Mouse (Mus musculus): ENCODE results near the gene Borcs7. TPM values are rescaled to one million over a fixed set of nuclear protein-coding genes. Genes with fewer than 3 reads are reported as not detected.

Borcs7 gene
- polyA plus RNA-seq, 1 experiment, result 5.3 TPM

DNA sequence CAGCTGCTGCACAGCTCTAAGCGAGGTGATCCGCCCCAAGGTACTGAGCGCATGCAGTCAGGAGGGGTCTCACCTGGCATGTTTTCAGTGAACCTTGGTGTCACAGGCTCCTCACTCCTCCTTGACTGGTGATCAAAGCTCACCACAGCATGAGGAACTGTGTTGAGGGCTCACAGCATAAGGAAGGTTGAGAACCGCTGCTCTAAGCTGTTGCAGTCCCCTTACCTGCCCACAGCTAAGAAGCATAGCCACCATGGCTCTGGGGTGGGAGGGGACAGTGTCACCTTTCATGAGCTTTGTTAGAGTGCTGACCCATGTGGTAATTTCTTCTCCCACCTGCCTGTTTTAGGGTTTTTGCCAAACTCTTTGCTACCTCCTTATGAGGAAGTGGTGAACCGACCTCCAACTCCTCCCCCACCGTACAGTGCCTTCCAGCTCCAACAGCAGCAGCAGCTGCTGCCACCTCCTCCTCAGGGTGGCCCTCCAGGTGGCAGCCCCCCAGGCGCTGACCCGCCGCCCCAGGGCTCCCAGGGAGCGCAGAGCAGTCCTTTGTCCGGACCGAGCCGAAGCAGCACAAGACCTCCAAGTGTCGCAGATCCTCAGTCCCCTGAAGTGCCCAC is 36.0 kb upstream of the Borcs7 start:
- TF ChIP-seq CEBPB (IDR thresholded peaks at IDR 0.05; ENCODE audit: insufficient read depth, poor library complexity, severe bottlenecking) (no peak), POLR2A (IDR thresholded peaks at IDR 0.05; ENCODE audit: insufficient read length, low read depth) (no peak), TCF12 (IDR thresholded peaks at IDR 0.05; ENCODE audit: insufficient read depth, poor library complexity, severe bottlenecking) (no peak), E2F4 (IDR thresholded peaks at IDR 0.05; ENCODE audit: insufficient read depth) (no peak), POLR2AphosphoS2 (IDR thresholded peaks at IDR 0.05; ENCODE audit: insufficient read length, low read depth) (no peak), MYOG (IDR thresholded peaks at IDR 0.05; ENCODE audit: control insufficient read depth in 1 of 3, insufficient read depth in 1 of 3, insufficient read length in 2 of 3, low read depth in 2 of 3) (no peak)
- Histone ChIP-seq H3K36me3 (ENCODE audit: control insufficient read depth, insufficient read depth) (peaks cover 26% of the 10 kb centered on the region), H3K27me3 (ENCODE audit: control insufficient read depth, insufficient read depth, insufficient read length) (no peaks in the 10 kb centered on the region), H3K4me3 (no peak overlapping the region), H3K4me2 (ENCODE audit: low read depth) (no peak overlapping the region), H3K79me2 (ENCODE audit: control insufficient read depth, insufficient read depth) (no peaks in the 10 kb centered on the region), H3ac (ENCODE audit: control insufficient read depth, insufficient read length) (no peak overlapping the region)

- H3K4me3 ChIP-seq, result no peak overlapping the region
- H3ac ChIP-seq (ENCODE audit: control insufficient read depth, insufficient read length), result no peak overlapping the region
- H3K4me2 ChIP-seq (ENCODE audit: low read depth), result no peak overlapping the region
- H3K36me3 ChIP-seq (ENCODE audit: control insufficient read depth, insufficient read depth), result peaks cover 26% of the 10 kb centered on the region
- no peaks in the 10 kb centered on the region for H3K79me2 ChIP-seq (ENCODE audit: control insufficient read depth, insufficient read depth)
- TF ChIP-seq E2F4 (IDR thresholded peaks at IDR 0.05; ENCODE audit: insufficient read depth), result no peak
- no peak for TF ChIP-seq MAX (IDR thresholded peaks at IDR 0.05; ENCODE audit: low read depth)
- no peak for TF ChIP-seq MYOG (IDR thresholded peaks at IDR 0.05; ENCODE audit: control insufficient read depth in 1 of 3, insufficient read depth in 1 of 3, insufficient read length in 2 of 3, low read depth in 2 of 3)
- TF ChIP-seq CEBPB (IDR thresholded peaks at IDR 0.05; ENCODE audit: insufficient read depth, poor library complexity, severe bottlenecking), result no peak
- no peak for TF ChIP-seq MYOD1 (IDR thresholded peaks at IDR 0.05; ENCODE audit: control insufficient read depth in 1 of 3, insufficient read length in 2 of 3, low read depth in 2 of 3)
- no peak for TF ChIP-seq TCF3 (IDR thresholded peaks at IDR 0.05; ENCODE audit: insufficient read length, low read depth)
- TF ChIP-seq POLR2A (IDR thresholded peaks at IDR 0.05; ENCODE audit: insufficient read length, low read depth), result no peak
- TF ChIP-seq SRF (IDR thresholded peaks at IDR 0.05; ENCODE audit: control insufficient read depth, insufficient read length, low read depth), result no peak
- no peak for TF ChIP-seq USF1 (IDR thresholded peaks at IDR 0.05; ENCODE audit: low read depth)
- TF ChIP-seq POLR2AphosphoS2 (IDR thresholded peaks at IDR 0.05; ENCODE audit: insufficient read length, low read depth), result no peak
- no peak for TF ChIP-seq REST (IDR thresholded peaks at IDR 0.05; ENCODE audit: insufficient read depth, insufficient read length)
- TF ChIP-seq TCF12 (IDR thresholded peaks at IDR 0.05; ENCODE audit: insufficient read depth, poor library complexity, severe bottlenecking), result no peak
- no peaks in the 10 kb centered on the region for H3K27me3 ChIP-seq (ENCODE audit: control insufficient read depth, insufficient read depth, insufficient read length)
Measured at GRCm38 (mm10) chr19:46655626-46656025, 34.1 kb upstream of the Borcs7 start.

DNA sequence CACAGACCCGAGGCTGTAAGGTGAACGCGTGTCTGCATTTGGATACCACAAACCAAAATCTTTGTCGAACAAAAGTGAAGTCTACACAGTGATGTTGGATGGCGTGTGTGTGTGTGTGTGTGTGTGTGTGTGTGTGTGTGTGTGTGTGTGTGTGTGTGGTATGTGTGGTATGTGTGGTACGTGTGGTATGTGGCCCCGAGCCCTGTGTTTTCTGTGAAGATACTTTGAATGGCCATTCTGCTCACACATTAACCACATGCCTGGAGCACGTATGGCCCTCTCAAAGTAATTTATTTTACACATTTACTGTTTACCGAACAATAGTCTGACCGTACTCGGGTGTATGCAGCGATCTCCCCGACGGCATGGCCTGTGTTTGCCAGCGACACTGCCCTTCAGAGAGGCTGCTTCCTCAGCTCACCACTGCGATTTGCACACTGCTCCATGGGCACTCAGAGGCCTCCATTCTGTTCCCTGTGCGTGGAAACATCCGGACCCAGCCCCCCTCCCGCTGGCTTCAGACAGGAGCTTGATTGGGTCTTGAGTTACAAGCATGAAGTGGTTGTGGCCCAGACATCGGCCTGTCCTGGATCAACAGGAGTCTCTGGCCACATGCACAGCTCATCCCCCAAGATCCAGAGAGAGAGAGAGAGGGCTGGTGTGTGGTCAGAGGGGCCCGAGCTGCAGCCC is 33.4 kb upstream of the Borcs7 start:
- H3K4me3 ChIP-seq, result no peak overlapping the region
- peaks cover 26% of the 10 kb centered on the region for H3K36me3 ChIP-seq (ENCODE audit: control insufficient read depth, insufficient read depth)

DNA sequence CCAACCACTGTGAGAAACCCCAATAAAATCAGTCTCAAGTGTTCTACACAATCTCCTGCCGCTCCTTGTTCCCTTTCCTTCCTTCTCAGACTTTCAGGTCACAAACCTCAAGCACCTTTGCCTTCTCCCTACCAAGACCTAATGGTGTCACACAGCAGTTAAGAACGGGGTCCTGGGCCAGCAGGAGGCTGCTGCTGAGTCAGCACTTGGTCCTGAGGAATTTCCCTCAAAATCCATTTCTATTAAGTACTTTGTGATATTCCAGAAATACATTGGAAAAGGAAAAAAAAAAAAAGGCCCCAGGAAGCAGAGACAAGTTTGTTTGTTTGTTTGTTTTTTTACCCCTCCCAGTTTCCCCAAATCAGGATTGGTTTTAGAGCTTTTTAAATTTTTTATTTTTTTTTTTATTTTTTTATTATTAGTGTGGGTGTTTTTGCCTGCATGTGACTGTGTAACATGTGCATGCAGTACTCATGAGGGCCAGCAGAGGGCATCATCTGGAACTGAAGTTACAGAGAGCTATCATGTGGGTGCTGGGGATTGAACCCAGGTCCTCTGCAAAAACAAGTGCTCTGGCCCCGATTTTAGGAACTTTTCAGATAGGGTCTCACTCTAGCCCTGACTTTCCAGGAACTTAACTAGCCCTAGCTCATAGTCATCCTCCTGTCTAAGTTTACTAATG is 32.2 kb upstream of the Borcs7 start:
- Histone ChIP-seq H3K79me2 (ENCODE audit: control insufficient read depth, insufficient read depth) (no peaks in the 10 kb centered on the region), H3K36me3 (ENCODE audit: control insufficient read depth, insufficient read depth) (peaks cover 21% of the 10 kb centered on the region)
- TF ChIP-seq E2F4 (IDR thresholded peaks at IDR 0.05; ENCODE audit: insufficient read depth), result no peak
- no peak for TF ChIP-seq MAX (IDR thresholded peaks at IDR 0.05; ENCODE audit: low read depth)
- TF ChIP-seq POLR2AphosphoS2 (IDR thresholded peaks at IDR 0.05; ENCODE audit: insufficient read length, low read depth), result no peak
- no peak for TF ChIP-seq SRF (IDR thresholded peaks at IDR 0.05; ENCODE audit: control insufficient read depth, insufficient read length, low read depth)
- no peak for TF ChIP-seq MYOG (IDR thresholded peaks at IDR 0.05; ENCODE audit: control insufficient read depth in 1 of 3, insufficient read depth in 1 of 3, insufficient read length in 2 of 3, low read depth in 2 of 3)
- no peak for TF ChIP-seq USF1 (IDR thresholded peaks at IDR 0.05; ENCODE audit: low read depth)
- no peak for TF ChIP-seq POLR2A (IDR thresholded peaks at IDR 0.05; ENCODE audit: insufficient read length, low read depth)
- no peak for TF ChIP-seq CEBPB (IDR thresholded peaks at IDR 0.05; ENCODE audit: insufficient read depth, poor library complexity, severe bottlenecking)
- no peak for TF ChIP-seq MYOD1 (IDR thresholded peaks at IDR 0.05; ENCODE audit: control insufficient read depth in 1 of 3, insufficient read length in 2 of 3, low read depth in 2 of 3)
- no peak for TF ChIP-seq TCF3 (IDR thresholded peaks at IDR 0.05; ENCODE audit: insufficient read length, low read depth)
- TF ChIP-seq TCF12 (IDR thresholded peaks at IDR 0.05; ENCODE audit: insufficient read depth, poor library complexity, severe bottlenecking), result no peak
- TF ChIP-seq REST (IDR thresholded peaks at IDR 0.05; ENCODE audit: insufficient read depth, insufficient read length), result no peak

More for the DNA sequence above, 33.4 kb upstream of the Borcs7 start:
- H3K79me2 ChIP-seq (ENCODE audit: control insufficient read depth, insufficient read depth), result no peaks in the 10 kb centered on the region
- no peak overlapping the region for H3K4me2 ChIP-seq (ENCODE audit: low read depth)
- no peak for TF ChIP-seq MAX (IDR thresholded peaks at IDR 0.05; ENCODE audit: low read depth)
- no peak for TF ChIP-seq POLR2AphosphoS2 (IDR thresholded peaks at IDR 0.05; ENCODE audit: insufficient read length, low read depth)
- no peak for TF ChIP-seq REST (IDR thresholded peaks at IDR 0.05; ENCODE audit: insufficient read depth, insufficient read length)
- TF ChIP-seq TCF12 (IDR thresholded peaks at IDR 0.05; ENCODE audit: insufficient read depth, poor library complexity, severe bottlenecking), result no peak
- no peak for TF ChIP-seq POLR2A (IDR thresholded peaks at IDR 0.05; ENCODE audit: insufficient read length, low read depth)
- TF ChIP-seq E2F4 (IDR thresholded peaks at IDR 0.05; ENCODE audit: insufficient read depth), result no peak
- no peak for TF ChIP-seq CEBPB (IDR thresholded peaks at IDR 0.05; ENCODE audit: insufficient read depth, poor library complexity, severe bottlenecking)
- no peak for TF ChIP-seq SRF (IDR thresholded peaks at IDR 0.05; ENCODE audit: control insufficient read depth, insufficient read length, low read depth)
- no peak for TF ChIP-seq TCF3 (IDR thresholded peaks at IDR 0.05; ENCODE audit: insufficient read length, low read depth)
- TF ChIP-seq USF1 (IDR thresholded peaks at IDR 0.05; ENCODE audit: low read depth), result no peak
- TF ChIP-seq MYOD1 (IDR thresholded peaks at IDR 0.05; ENCODE audit: control insufficient read depth in 1 of 3, insufficient read length in 2 of 3, low read depth in 2 of 3), result no peak
- TF ChIP-seq MYOG (IDR thresholded peaks at IDR 0.05; ENCODE audit: control insufficient read depth in 1 of 3, insufficient read depth in 1 of 3, insufficient read length in 2 of 3, low read depth in 2 of 3), result no peak
- H3ac ChIP-seq (ENCODE audit: control insufficient read depth, insufficient read length), result no peak overlapping the region
- no peaks in the 10 kb centered on the region for H3K27me3 ChIP-seq (ENCODE audit: control insufficient read depth, insufficient read depth, insufficient read length)

More for the DNA sequence above, 32.2 kb upstream of the Borcs7 start:
- H3K4me3 ChIP-seq, result no peak overlapping the region
- no peak overlapping the region for H3ac ChIP-seq (ENCODE audit: control insufficient read depth, insufficient read length)
- no peaks in the 10 kb centered on the region for H3K27me3 ChIP-seq (ENCODE audit: control insufficient read depth, insufficient read depth, insufficient read length)
- no peak overlapping the region for H3K4me2 ChIP-seq (ENCODE audit: low read depth)

Measured in myocyte (in vitro differentiated cells).